Mouse (Mus musculus): ENCODE data around the gene Rgma.

Rgma gene

DNA sequence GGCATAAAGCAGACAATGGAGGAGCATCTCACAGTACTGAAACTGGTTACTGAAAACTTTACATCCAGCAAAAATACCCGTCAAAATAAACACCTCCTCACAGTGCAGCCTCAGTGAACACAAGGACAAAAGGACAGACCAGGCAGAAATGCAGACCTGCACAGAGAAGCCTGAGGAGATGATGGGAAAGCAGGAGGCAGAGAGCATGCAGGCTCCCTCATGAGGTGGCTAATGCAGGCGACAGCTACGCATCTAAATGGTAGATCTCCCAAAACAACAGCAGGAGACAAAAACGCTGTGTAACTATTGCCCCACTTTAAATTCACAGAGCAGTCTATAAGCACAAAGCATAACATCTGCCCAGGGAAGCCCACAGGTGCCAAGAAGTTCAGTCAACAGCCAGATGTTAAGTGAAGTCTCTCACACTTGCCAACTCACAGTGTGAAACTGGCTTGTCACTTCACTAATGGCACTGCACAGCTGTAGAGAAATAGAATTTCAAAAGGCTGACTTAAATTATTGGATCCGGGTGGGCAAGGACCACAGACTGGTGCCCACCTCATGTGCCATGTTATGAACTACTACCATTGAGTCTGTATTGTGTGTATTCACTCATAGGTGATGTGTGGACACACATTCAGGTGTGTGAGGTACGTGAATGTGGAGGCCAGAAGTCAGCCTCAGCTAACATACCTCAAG lies 58.5 kb downstream of the Rgma start:
- no peak for DNase-seq (ENCODE audit: low spot score in 2 of 2)

DNA sequence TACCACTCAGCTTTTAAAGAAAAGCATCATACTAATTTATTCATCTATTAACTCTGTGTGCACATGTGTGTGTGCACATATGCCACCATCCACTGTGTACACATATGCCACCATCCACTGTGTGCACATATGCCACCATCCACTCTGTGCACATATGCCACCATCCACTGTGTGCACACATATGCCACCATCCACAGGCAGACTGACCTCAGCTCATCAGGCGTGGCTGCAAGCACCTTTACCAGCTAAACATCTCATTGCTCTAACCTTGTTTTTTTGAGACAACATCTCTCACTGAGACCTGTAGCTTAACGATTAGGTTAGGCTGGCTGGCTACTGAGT lies 59.0 kb downstream of the Rgma start:
- no peak for DNase-seq (ENCODE audit: low spot score in 2 of 2)

DNA sequence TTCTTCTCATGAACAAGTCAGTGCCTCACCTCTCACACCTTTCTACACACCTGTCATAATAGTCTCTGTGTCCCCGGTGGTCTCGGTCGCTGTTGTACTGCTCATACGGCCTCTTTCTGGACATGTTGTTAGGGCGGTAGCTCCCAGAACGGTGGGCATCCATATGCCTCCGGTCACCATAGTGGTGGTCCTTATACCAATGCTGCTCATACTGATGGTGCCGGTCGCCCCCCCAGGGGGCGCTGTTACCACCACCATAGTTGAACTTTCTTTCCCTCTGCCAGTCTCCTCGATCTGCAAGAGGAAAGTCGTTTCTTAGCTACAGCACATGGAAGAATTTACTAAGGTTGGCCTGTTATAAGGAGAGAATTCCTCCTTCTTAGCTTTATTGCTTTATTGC lies 60.4 kb downstream of the Rgma start:
- peak in 1 of 2 experiments; percentile 40 for DNase-seq (ENCODE audit: low spot score in 2 of 2)

DNA sequence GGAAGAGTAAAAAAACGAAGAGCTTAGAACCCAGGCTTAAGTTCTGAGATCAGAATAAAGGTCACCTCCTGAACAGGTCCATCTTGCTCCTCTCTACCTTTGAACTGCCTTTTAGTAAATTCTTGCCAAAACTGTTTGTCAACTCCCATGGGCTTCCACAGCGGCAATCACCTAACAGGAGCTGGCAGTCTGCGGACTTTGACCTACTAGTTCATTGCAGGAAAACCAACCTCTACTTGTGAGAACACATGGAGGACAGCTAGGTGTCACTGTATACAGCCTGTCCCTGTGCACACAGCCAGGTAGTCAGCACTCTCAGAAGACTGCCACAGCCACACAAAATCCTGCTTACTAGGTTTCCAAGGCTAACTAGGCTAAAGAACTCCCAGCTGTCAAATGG lies 66.5 kb downstream of the Rgma start:
- no peak for DNase-seq (ENCODE audit: low spot score in 2 of 2)

DNA sequence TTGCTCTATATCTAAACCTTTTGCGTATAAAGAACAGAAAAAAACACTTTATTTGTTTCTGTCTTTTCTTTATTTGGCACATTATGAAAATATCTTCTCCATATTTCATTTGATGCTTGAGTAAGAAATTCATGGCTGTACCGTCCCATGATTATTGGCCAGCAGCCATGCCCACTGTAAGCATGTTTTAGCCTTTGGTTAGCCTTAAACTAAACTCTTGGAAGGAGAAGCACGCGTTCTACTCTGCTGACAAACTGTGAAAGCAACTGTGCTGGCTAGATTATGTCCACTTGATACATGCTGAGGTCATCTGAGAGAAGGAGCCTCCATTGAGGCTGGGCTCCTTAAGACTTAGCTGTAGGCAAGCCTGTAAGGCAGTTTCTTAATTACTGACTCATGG lies 66.9 kb downstream of the Rgma start:
- DNase-seq (ENCODE audit: low spot score in 2 of 2), result no peak

DNA sequence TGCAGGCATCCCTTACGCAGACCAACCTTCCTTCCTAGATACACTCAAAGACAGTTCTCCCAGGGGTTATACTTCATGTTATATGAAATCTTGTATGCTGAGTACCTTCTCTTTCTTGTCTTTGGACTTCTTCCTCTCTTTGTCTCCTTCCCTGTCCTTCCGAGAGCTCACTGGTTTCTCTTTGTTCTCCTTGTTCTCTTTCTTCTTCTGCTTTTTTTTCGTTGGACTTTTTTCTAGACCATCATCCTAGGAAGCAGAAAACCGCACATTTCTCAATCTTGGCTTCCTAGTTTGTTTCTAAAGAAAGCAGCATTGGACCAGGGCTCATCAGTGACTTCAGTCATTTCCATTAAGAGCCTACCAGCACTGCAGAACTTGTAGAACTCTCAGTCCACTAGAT lies 76.3 kb downstream of the Rgma start:
- DNase-seq (ENCODE audit: low spot score in 2 of 2), result no peak

DNA sequence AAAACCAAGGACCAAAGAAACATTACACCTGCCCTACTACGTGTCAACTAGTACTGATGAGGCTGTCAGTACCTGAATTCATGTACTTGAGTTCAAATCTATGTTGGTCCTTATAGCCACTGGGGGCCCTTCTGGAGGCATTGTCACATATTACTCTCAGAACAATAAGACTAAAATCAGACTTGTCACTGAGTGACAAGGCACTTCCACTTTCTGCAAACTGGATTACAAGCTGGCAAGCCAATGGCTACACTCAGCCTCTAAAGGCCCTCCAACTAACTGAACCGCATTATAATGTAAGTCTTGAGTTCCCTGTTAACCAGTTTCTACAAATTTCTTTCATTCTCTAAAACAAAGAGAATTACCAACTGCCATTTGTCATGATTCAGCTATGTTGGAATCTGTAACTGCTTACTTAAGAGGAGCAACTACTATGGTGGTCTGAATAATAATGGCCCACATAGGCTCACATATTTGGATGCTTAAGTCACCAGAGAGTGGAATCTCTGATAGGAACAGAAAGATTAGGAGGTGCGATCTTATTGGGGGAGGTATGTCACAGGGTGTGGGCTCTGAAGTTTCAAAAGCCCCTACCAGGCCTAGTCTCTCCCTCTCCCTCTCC lies 77.0 kb downstream of the Rgma start:
- no peak for DNase-seq (ENCODE audit: low spot score in 2 of 2)

DNA sequence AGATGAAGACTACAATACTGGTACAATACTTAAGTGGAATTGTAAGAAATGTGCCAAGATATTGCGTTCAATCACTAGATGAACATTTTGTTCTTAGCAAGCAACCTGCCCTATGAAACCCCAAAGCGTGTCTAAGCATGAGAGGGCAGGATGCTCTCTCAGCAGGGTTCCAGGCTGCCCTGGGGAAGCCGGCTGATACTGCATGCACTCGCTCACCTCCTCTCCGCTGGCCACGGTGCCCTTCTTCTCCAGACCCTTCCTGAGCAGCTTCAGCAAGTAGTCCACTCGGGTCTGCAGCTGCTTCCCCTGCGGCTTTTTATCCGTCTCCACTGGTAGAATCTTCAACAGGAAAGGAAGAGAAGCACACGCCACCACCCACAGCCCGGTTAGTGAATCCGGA lies 78.8 kb downstream of the Rgma start:
- no peak for DNase-seq (ENCODE audit: low spot score in 2 of 2)

DNA sequence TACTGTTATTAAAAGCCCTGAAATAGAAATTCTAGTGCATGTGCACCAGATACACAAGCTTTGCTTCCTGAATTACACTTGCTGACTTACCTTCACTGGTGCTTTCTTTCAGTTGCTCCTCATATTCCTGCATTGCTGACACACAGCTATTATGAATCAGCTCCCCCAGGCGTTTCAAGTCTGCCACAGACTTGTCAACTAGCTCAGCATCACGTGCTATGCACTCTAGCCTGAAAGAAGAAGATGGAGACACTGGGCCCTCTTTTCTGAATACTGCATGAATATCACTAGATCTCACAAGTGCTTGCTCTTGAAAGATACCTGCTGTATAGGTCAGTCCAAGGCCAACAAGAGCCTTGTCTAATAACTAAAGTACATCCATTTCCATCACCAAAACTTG lies 88.2 kb downstream of the Rgma start:
- no peak for DNase-seq (ENCODE audit: low spot score in 2 of 2)

DNA sequence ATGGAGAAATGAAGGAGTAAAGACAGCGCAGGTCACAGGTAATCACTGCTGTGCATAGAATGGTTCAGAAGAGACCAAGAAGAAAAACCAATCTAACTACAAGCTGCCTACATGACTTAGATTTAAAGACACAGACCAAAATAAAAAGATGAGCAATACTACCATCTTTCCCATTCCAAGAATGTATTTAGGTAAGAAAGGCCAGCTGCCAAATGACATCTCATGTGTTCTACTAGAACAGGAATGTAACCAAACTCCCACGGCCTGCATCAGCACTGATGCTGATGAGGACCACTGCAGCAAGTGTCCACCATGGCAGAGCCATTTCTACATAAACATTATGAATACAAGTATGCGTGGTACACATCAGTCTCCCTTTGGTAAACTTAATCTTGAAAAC lies 92.4 kb downstream of the Rgma start:
- DNase-seq (ENCODE audit: low spot score in 2 of 2), result no peak
